Mouse (Mus musculus): ENCODE measurements around the gene Tssk6.

Tssk6 gene

DNA sequence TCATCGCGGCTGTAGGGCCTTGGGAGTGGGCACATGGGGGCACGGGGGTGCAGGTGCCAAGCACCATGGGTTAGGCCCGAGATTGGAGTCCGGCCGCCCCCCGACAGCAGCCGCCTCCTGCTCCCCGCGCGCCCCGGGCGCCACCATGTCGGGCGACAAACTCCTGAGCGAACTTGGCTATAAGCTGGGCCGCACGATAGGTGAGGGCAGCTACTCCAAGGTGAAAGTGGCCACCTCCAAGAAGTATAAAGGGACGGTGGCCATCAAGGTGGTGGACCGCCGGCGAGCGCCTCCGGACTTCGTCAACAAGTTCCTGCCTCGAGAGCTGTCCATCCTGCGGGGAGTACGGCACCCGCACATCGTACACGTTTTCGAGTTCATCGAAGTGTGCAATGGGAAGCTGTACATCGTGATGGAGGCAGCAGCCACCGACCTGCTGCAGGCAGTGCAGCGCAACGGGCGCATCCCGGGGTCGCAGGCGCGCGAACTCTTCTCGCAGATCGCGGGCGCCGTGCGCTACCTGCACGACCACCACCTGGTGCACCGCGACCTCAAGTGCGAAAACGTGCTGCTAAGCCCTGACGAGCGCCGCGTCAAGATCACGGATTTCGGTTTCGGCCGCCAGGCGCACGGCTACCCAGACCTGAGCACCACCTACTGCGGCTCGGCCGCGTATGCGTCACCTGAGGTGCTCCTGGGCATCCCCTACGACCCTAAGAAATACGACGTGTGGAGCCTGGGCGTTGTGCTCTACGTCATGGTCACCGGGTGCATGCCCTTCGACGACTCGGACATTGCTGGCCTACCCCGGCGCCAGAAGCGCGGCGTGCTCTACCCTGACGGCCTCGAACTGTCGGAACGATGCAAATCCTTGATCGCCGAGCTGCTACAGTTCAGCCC is at the start of gene Tssk6, which contains the start of the genes Ndufa13 and Yjefn3:
Gene Tssk6, plus strand, starts transcription at position 22 of the 900 bp plus-strand sequence.
Gene Ndufa13, minus strand, starts transcription at position 396 of the 900 bp plus-strand sequence.
Gene Yjefn3, minus strand, starts transcription at position 550 of the 900 bp plus-strand sequence.
- no peak for DNase-seq (ENCODE audit: low spot score)

DNA sequence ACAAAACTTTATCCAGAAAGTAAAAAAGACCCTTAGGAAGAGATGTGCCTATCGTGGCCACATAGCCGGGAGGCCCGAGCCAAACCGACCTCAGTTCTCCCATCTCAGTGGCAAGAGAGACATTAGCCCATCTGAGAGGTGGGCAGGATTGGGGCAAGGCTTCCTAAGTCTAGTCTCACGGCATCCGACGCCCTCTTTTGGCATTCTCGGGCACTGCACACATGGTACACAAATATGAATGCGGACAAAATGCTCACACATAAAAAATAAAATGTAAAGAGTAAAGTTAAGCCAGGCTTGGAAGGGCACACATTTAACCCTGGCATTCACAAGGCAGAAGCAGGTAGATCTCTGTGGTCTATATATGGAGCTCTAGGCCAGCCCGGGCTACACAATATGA is 48.1 kb upstream of the Tssk6 start:
- DNase-seq (ENCODE audit: low spot score): no peak

DNA sequence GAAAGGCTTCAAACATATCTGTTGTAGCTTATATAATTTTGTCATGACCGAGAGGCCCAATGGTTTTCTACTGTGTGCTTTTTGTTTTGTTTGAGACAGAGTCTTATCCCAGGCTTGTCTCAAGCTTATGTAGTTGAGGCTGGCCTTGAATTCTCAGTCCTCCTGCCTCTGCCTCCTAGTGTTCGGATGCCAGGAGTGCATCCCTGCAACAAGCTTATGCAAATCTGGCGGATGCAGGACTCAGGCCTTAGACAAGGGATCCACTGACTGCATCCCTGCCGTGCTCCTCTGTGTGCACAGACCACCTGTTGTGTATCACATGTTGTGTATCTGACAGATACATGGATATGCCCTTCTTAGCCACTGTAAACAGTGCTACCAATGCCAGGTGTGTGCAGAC is 41.2 kb upstream of the Tssk6 start:
- no peak for DNase-seq (ENCODE audit: low spot score)

DNA sequence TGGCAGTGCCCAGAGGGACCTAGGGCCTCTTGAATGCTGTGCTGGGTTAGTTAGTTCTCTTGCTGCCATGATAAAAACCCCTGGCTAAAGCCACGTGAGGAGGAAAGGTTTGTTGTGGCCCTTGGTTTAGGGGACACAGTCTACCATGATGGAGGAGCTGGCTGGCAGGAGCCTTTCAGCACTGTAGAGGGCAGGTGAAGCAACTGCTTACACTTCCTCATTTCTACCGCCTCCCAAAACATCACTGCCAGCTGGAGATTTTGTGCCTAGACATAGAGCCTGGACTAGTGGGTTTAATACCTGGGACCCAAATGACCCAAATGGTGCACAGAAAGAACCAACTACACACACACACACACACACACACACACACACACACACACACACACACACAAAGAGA is 40.7 kb upstream of the Tssk6 start:
- no peak for DNase-seq (ENCODE audit: low spot score)

DNA sequence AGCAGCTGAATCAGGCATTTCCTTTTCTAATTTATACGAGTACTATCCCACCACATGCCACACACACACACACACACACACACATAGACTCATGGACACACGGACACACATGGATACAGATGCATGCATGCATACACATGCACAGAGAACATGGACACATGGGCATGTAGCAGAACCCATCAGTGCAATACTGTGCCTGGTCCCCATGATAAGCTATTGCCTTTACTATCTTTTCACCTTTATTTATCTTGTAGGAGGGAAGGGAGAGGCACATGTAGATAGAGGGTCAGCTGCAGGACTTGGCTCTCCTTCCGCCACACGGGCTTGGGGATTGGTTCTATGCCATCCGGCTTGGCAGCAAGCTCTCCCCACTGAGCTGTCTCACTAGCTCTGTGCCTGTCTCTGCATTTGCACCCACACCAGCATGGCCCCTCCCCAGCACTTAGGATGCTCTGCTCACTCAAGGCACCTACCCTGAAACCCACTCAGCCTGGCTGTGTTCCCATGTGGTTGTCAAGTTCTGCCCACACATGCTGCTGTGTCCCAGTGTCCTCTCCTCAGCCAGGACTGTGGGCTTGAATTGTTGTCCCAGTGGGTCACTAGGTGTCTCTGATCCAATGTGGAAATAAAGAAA is 38.5 kb upstream of the Tssk6 start:
- no peak for DNase-seq (ENCODE audit: low spot score)

DNA sequence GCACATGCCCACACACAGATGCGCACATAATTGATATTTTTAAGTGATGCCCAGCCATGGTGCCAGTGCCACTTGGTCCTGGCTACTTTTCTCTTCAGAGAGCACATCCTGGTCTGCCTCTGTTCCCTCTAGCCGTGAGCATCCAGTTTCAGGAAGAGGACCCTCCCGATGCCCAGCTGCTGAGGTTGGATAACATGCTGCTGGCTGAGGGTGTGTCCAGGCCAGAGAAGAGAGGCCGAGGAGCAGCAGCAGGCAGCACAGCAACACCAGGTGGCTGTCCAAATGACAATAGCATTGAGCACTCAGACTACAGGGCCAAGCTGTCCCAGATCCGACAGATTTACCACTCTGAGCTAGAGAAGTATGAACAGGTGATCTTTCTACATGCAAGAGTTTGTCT is 37.8 kb upstream of the Tssk6 start:
- DNase-seq (ENCODE audit: low spot score): no peak

DNA sequence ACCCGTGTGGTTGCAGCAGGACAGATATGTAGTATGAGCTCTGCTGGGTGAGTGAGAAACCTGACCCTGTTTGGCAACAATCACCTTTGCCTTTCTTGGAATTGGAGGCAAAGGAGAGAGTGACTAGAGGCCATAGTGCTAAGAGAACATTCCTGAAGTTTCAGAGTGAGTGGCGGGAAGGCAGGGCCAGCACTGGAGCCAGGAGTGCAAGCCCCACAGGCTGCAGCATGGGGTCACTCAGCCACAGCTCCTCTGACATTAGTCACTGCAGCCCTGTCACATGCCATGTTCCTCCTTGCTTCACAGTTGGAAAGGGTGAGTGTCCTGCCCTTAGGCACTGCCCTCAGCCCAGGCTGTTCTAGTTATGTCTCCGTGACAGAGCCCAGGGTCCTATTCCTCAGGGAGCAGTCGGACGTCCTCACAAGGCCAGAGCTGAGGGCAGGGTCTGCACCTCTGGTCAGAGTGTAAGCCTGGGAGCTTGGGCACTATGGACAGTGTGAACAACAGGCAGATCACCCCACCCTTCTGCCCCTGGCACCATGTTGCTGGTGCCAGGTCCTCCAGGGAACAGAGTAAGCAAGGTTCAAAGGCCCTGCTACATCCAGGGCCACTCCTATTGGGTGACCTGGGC is 34.2 kb upstream of the Tssk6 start:
- DNase-seq (ENCODE audit: low spot score): no peak

DNA sequence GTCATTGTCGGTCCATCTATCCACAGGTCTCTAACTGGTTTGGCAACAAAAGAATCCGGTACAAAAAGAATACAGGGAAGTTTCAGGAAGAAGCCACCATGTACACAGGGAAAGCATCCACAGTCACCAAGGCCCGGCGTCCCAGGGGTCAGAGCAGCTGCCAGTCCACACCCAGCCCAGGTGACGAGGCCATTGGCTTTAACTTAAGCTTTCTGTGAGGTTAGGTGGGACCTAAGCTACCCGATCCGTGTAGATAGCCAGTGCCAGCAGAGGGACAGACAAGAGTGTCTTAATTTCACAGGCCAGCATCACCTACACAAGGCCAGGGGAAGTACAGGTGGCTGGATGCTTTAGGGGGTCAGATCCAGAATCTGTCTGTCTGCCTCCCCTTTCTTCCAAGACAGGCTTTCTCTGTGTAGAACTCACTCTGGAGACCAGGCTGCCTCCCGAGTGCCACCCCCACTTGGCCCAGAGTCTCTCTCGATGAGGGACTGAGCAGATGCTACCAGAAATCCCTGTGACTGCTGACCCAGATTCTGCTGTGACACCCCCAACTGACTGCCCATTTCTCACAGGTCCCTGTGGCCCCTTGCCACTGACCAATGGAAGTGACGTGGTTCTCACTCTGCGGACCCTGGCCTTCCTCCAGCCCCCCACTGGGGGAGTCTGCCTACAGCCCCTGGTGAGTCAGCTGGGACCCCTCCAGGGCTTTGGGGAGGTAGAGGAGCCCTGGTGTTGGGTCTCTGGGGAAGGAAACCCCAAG is 31.8 kb upstream of the Tssk6 start:
- DNase-seq (ENCODE audit: low spot score): no peak

DNA sequence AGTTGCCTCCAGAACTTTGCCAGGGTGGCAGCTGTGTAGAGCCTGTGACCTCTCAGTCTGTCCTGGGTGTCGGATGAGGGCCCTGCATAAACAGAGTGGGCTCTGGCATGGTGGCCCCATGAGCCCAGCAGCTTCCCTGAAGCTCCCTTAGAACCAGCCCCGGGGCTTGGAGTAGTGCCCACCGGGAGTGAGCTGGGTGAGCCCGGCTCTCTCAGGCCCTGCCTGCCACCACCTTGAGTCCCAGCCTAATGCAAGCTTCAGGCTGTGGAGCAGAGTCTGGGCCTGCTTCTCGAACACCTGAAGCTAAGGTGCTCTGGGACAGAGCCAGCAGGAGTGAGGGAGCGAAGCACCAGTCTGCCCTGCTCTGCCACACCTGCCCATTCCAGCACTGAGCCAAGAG is 31.1 kb upstream of the Tssk6 start:
- no peak for DNase-seq (ENCODE audit: low spot score)

DNA sequence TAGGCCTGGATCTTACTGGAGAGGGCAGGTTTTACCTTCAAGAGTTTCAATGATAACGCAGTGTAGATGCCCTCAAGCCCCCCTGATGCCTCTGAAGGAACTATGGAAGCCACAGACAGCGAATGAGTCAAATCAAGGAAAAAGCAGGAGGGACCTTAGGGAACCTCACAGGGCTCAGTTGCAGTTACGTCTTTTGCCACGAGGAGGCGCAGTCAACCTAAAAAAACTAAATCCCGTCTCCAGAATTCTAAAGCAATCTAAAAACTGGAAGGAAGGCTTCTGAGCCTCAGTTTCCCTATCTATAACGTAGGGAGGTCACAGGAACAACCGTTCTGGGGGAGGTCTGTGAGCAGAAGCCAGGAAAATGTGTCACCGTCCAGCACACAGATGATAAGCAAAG is 27.8 kb upstream of the Tssk6 start:
- no peak for DNase-seq (ENCODE audit: low spot score)

DNA sequence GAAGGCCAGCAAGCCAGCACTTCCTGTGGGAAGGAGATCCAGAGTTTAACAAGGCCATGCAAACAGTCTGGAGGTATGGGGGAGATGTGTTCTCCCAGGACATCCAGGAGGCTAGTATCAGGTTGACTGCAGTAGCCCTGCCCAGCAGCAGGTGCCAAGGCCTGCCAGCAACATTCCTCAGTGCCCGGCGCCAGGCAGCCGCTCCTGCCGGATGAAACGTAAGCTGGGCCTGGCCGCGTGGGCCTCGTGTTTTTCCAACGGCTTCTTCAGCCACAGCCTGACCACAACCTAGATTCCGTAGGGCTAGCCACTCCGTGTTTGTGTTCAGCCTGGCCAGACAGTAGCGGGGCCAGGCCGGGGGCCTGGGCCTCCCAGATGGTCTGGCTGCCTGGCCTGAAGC is 27.3 kb upstream of the Tssk6 start:
- DNase-seq (ENCODE audit: low spot score): no peak

DNA sequence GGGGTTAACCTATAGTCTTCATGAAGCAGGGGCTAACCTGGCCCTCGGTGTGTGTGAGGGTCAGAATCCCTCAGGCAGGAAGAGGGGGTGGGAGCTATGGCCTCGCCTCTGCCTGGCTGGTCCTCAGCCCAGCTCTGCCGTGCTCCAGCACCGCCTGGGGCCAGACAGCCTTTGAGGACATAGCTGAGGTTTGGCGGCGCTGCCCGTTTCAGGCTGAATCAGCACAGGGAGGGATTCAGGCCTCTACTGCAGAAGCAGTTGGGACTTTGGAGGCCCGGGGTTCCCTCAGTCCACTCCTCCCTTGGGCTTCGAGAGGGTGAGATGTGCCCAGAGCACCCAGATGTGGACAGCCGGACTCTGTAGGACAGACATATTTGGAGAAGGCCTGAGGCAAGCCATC is 25.9 kb upstream of the Tssk6 start:
- DNase-seq (ENCODE audit: low spot score): no peak

DNA sequence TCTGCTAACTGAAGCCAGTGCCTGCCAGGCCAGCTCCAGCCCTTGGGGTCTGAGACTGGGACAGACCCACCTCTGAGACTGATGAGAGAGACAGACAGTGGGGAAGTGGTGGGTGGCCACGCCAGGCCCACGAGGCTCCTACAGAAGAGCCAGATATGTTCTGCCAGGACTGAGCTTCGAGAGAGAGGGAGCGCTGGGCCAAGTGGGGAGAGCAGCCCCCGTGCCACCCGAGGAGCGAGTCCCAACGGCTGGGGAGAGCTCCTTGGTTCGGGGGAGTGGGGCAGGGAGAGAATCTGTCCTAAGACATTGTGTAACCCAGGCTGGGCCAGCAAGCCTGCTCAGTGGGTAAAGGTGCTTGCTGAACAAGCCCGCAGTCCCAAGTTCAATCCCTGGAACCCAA is 25.0 kb upstream of the Tssk6 start:
- DNase-seq (ENCODE audit: low spot score): no peak

DNA sequence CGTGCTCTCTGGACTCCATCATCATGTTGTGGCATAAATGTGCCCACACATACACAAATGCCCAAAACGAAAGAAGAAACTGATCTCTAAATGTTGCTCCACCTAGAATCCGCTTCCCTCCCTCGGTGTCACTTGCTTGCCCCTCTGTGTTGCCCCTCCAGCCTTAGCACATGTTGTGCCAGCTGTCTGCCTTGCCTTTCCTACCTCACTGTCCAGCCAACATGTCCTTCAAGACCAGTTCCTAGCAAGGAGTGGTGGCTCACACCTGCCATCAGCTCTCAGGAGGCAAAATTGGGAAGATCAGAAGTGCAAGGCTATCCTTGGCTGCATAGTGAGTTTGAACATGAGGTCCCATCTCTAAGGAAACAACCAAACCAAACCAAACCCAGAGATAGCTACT is 24.6 kb upstream of the Tssk6 start:
- DNase-seq (ENCODE audit: low spot score): no peak

DNA sequence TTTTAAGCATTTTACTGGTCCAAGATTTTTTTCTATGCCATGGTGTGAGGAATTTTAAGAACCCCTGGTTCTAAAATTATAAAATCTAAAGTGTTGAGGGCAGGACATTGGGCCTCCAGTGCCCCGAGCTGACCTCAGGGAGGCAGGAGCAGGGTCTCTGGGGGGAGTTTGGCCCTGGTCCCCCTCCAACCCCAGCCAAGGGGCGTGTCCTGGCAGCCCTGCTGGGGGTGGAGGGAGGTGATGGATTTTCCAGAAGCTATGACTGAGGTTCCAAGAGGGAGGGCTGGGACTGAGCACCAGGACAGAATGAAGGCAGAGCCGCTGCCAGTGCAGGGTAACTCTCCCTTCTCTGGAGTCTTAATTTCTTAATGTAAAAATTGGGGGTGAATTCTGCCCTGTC is 24.0 kb upstream of the Tssk6 start:
- DNase-seq (ENCODE audit: low spot score): no peak

DNA sequence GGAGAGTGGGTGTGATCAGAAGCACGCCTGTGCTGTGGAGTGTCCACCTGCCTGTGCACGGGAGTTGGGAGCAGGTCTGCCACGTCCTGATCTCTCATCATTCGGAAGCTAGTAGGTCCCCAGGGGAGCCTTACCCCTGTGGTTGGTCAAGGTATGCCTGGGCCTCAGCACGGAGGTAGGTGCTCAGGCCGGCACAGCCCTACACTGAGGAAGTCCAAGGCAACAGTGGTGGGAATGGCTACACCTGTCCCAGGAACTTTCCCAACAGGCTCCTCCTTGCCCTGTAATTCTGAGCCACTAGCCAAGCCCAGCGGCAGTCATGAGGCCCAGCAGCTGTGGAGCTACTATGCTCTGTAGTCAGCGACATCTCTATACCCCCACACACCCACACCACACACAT is 22.3 kb upstream of the Tssk6 start:
- DNase-seq (ENCODE audit: low spot score): no peak

DNA sequence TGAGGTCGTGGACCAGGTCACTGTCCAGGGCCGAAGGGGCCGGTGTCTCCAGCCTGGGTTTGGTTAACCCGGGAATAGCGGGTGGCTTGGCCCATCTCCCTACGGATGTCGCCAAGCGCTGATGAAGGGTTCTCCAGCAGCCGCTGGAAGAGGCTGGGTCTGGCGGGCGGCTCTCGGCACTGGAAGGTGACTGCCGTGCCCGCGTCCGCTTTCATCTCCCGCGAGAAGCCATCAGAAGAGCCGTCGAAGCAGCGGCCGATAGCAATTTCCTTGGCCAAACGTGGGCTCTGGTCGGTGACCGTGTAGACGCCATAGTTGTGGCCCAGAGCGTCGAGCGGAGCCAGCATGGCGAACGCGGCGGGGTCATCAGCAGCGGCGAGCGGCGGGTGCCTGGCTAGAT is 21.1 kb upstream of the Tssk6 start:
- no peak for DNase-seq (ENCODE audit: low spot score)

DNA sequence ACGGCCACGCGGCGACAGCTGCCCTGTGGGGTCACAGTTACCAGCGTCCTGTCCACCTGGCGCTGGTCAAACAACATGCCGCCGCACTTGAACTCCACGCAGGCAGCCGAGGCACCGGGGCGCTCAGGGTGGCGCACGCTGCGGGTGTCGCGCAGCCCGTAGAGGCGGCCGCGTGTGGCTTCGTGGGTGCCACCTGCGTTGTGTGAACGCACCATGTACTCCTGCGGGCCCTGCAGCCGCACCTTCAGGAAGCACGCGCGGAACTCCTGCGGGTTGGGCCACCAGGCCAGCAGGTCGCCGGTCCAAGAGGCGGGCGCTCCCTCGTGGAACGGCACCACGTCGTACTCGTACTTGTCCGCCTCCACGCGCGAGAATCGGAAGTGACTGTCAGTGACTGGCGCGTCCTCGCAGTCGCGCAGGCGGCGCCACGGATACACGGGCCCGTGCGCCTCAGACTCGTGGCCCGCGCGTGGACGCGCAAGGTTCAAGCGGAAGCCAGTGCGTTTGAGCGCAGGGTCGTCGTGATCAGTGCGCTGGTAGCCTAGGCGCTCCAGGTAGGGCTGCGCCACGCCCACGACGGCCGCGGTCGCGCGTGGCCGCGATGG is 20.6 kb upstream of the Tssk6 start:
- DNase-seq (ENCODE audit: low spot score): no peak

DNA sequence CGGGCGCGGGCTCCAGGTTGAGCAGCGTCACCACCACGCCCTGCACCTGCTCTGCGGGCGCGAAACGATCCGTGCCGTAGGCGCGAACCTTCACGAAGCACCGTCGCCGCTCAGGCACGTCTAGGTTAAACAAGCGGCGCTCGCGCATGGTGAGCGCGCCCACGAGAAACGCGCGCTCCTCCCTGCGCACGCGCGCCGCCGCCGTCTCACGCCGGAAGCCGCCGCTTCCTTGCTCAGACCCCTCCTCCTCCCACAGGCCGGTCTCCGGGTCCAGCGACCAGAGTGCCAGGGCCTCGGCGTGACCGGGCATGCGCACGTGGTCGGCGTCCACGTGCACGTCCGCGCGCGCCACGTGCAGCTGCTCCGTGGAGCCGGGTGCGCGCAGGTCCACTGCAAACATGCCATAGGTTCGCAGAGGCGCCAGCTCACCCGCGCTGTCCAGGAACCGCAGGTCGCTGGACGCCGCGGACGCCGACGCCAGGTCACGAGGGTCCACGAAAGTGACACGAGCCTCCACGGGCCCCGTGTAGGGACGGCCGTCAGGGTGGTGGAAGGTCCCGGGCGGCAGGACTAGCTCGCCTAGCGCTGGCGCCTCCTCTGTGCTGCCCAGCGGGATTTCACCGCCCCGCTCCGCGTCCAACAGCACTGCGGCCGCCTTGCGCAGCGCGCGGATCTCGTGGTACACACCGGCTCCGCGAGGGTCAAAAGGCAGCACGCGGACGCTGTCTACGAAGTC is 19.8 kb upstream of the Tssk6 start:
- no peak for DNase-seq (ENCODE audit: low spot score)

DNA sequence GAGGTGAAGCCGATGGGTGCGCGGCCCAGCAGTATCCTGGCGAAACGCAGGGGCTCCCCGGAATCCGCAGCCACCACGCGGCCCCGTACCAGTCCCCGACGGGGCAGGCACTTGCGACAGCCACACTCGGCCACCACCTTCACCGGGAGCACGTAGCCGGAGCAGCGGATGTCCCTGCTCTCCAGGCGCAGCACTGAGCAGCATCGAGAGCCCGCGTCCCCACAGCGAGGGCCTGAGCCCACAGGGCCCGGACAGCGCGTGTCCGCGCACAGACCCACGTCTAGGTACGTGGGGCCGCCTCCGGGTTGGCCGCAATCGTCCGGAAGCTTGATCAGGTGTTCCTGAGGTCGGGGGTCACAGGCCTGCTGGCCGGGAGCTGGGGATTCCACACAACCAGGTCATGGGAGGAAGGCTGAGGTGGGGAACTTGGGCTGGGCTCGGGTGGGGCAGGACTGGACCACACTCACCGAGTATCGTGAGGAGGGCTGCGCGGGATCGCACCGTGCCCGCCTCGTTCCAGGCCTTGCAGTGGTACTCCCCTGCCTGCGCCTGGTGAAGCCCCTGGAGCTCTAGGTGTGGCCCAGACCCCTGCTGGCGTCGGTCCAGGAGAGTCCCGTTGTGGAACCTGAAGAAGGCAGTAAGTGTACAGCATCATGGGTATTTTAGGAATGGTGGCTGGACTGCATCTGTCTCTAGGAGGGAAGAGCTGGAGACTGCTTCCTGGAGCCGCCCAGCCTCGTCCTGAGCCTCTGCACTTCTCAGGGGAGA is 19.0 kb upstream of the Tssk6 start:
- no peak for DNase-seq (ENCODE audit: low spot score)

Measured in left cerebral cortex, adult 11 months (tissue).